Mouse (Mus musculus) lung, embryonic 14.5 days (tissue): ENCODE data around the gene Lrrc19. TPM values are rescaled to one million over a fixed set of nuclear protein-coding genes. Genes with fewer than 3 reads are reported as not detected.

Source experiments
- ATAC-seq: fragments of 200-750 bp; cut with Nextera tagmentation; 2 replicates; pipeline ENCODE4 v1.8.0; 2017; ENCODE audit warnings: mild to moderate bottlenecking, moderate TSS enrichment, moderate library complexity; ENCODE audit not compliant: insufficient read depth
- DNase-seq: peaks from one replicate; pipeline ENCODE4 v3.0.0-alpha.2; 2015
- H3K27ac ChIP-seq: fragments of 300-500 bp; sonication (generic); 2 replicates; pipeline ENCODE4 v1.5.1; 2014; ENCODE audit warnings: low read depth, mild to moderate bottlenecking, moderate library complexity
- H3K27me3 ChIP-seq: fragments of 300-500 bp; sonication (generic); 2 replicates; pipeline ENCODE4 v1.6.1; 2014; ENCODE audit warnings: low read length, control low read depth; ENCODE audit not compliant: insufficient read depth
- H3K36me3 ChIP-seq: fragments of 300-500 bp; sonication (generic); 2 replicates; pipeline ENCODE4 v1.6.1; 2014; ENCODE audit warnings: control low read depth; ENCODE audit not compliant: insufficient read depth
- H3K4me1 ChIP-seq: fragments of 300-500 bp; sonication (generic); 2 replicates; pipeline ENCODE4 v1.6.1; 2014; ENCODE audit warnings: antibody characterized with exemption, control low read depth; ENCODE audit not compliant: insufficient read depth
- H3K4me2 ChIP-seq: fragments of 300-500 bp; sonication (generic); 2 replicates; pipeline ENCODE4 v1.6.1; 2014; ENCODE audit warnings: mild to moderate bottlenecking
- H3K4me3 ChIP-seq: fragments of 300-500 bp; sonication (generic); 2 replicates; pipeline ENCODE4 v1.5.1; 2014; ENCODE audit warnings: low read depth, low read length
- H3K9ac ChIP-seq: fragments of 300-500 bp; sonication (generic); 2 replicates; pipeline ENCODE4 v1.6.1; 2014
- H3K9me3 ChIP-seq: fragments of 300-500 bp; sonication (generic); 2 replicates; pipeline ENCODE4 v1.6.1; 2016; ENCODE audit warnings: low read depth, low read length, control low read depth
- CTCF ChIP-seq: IDR thresholded peaks from 2 replicates; pipeline ENCODE4 v1.5.1; 2016; ENCODE audit warnings: antibody characterized with exemption, low read depth
- WGBS: fragments of 180-500 bp; shearing (Covaris S2); extraction: QIAGEN DNeasy Blood & Tissue Kit; methylation state at CpG from one replicate; pipeline ENCODE4 v1.1.7; 2014; 5-methylcytosine and 5-hydroxymethylcytosine counted together
- polyA plus RNA-seq: library from polyadenylated mRNA; unstranded; fragments of >200 nt; fragmentation: Nextera tagmentation; extraction: Ambion mirVana; gene quantifications from 2 replicates; pipeline ENCODE4 v1.2.1, GENCODE M21; 2014

Lrrc19 gene
- polyA plus RNA-seq, 1 experiment from 2014 or later: 0.64 TPM

DNA sequence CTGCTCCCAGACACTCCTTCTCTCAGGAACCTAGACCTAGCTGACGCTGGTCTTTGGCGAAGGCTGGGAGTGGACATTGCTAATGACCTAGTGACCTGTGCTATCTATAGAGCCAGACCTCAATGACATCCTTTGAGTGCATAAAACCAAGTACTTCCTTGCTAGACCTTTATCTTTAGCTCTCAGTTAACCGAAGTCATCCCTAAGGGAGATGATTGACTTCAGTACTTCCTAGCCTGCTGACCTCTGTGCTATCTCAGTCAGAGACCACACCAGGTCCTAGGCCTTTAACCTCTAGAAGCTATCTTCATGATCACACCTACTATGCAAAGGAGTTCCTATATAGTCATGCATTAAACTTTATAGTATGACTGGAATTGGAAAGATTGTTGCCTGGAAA lies 39.6 kb downstream of the Lrrc19 start:
- WGBS: 73% methylated on average over 3 of the region's 3 CpGs

GRCm38 (mm10) chr4:94605591-94605990 lies 44.4 kb downstream of the Lrrc19 start:
- DNase-seq: no peak
- Histone ChIP-seq H3K9me3 (no peaks in the 10 kb centered on the region), H3K4me3 (no peak overlapping the region), H3K4me2 (no peak overlapping the region), H3K4me1 (no peaks in the 10 kb centered on the region), H3K36me3 (no peaks in the 10 kb centered on the region), H3K9ac (no peak overlapping the region), H3K27me3 (no peaks in the 10 kb centered on the region), H3K27ac (no peak overlapping the region)
- no peak for ATAC-seq
- no peak for TF ChIP-seq CTCF
- 88% methylated on average over 2 of the region's 2 CpGs for WGBS

More for the DNA sequence above, 39.6 kb downstream of the Lrrc19 start:
- no peak for TF ChIP-seq CTCF
- Histone ChIP-seq H3K4me1 (no peaks in the 10 kb centered on the region), H3K9ac (no peak overlapping the region), H3K27me3 (no peaks in the 10 kb centered on the region), H3K4me2 (no peak overlapping the region), H3K9me3 (no peaks in the 10 kb centered on the region), H3K36me3 (no peaks in the 10 kb centered on the region), H3K4me3 (no peak overlapping the region), H3K27ac (no peak overlapping the region)
- ATAC-seq (no peak), DNase-seq (no peak)

- ATAC-seq (no peak), DNase-seq (no peak)
- Histone ChIP-seq H3K27me3 (no peaks in the 10 kb centered on the region), H3K36me3 (no peaks in the 10 kb centered on the region), H3K4me3 (peak overlapping the region; percentile 95; the same call in 1 of the 2 replicates), H3K4me1 (no peaks in the 10 kb centered on the region), H3K27ac (no peak overlapping the region), H3K4me2 (peak overlapping the region; percentile 83; the same call in 1 of the 2 replicates), H3K9ac (no peak overlapping the region), H3K9me3 (no peaks in the 10 kb centered on the region)
- TF ChIP-seq CTCF: no peak
- WGBS: 88% methylated on average over 2 of the region's 2 CpGs
These were observed 45.4 kb downstream of the Lrrc19 start for GRCm38 (mm10) chr4:94604452-94605019.

DNA sequence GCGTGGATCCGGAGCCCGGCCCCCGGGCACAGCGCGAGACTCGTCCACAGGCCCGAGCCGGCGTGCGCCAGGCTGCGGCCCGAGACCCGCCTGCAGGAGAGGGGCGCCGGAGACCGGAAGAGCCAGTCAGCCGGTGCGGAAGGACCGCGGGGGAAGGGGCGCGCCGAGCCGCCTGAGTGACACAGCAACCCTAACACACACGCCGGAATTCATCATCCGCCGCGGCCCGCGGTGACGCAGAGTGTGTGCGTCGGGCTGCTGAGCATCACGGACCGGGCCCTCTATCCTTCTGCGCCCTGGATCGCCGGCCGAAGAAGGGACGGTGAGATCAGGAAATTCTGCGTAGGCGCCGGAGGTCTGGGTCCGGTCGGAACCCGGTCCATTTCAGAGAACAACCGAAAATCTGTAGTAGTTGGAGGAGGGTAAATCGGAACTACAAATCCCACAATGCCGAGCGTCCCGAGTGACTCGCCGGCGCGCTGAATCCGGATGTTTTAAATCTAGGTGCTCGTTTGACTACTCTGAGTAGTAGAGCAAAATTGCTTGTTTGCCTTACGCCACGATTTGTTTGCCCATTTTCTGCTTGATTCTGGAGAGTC lies 46.8 kb downstream of the Lrrc19 start, which contains the start of gene Plaa:
Plaa (minus strand) TSS at position 214 of the 599 bp plus-strand sequence.
- Histone ChIP-seq H3K27me3 (no peaks in the 10 kb centered on the region), H3K9ac (peak within 1 kb of the TSS; percentile 88), H3K9me3 (no peaks in the 10 kb centered on the region), H3K36me3 (no peaks in the 10 kb centered on the region), H3K27ac (peak within 1 kb of the TSS; percentile 92), H3K4me3 (peak within 1 kb of the TSS; percentile 95), H3K4me1 (no peaks in the 10 kb centered on the region), H3K4me2 (peak within 1 kb of the TSS; percentile 83)
- ATAC-seq (peak; percentile 99), DNase-seq (peak; percentile 96)
- no peak for TF ChIP-seq CTCF
- under 1% methylated on average over 61 of the region's 61 CpGs for WGBS

- Histone ChIP-seq H3K4me1 (no peaks in the 10 kb centered on the region), H3K36me3 (no peaks in the 10 kb centered on the region), H3K9ac (peak overlapping the region; percentile 88), H3K27me3 (no peaks in the 10 kb centered on the region), H3K9me3 (no peaks in the 10 kb centered on the region), H3K27ac (peak overlapping the region; percentile 92), H3K4me2 (peak overlapping the region; percentile 83), H3K4me3 (peak overlapping the region; percentile 95)
- under 1% methylated on average over 33 of the region's 33 CpGs for WGBS
- ATAC-seq: peak; percentile 79
- no peak for TF ChIP-seq CTCF
- DNase-seq: no peak
These were observed 47.4 kb downstream of the Lrrc19 start for GRCm38 (mm10) chr4:94602496-94603030.

DNA sequence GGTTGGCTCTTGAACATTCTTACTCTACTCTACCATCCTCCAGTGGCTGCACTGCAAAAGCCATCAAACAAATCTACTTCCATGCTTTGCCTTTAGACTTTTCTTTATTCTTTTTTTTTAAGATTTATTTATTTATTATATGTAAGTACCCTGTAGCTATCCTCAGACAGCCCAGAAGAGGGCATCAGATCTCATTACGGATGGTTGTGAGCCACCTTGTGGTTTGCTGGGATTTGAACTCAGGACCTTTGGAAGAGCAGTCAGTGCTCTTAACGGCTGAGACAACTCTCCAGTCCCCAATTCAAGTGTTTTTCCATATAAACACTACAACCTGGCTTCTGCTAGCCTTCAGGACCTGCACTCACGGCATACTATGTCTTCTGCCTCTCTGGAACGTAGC lies 48.5 kb downstream of the Lrrc19 start:
- Histone ChIP-seq H3K27me3 (no peaks in the 10 kb centered on the region), H3K9ac (no peak overlapping the region; the same call in 1 of the 2 replicates), H3K9me3 (no peaks in the 10 kb centered on the region), H3K4me2 (peak overlapping the region; percentile 83), H3K4me1 (no peaks in the 10 kb centered on the region), H3K4me3 (peak overlapping the region; percentile 95), H3K27ac (no peak overlapping the region), H3K36me3 (no peaks in the 10 kb centered on the region)
- TF ChIP-seq CTCF: 0 out of 2 replicates have a peak, but pooled peaks have one; percentile 10
- ATAC-seq (no peak), DNase-seq (peak; percentile 14)
- 78% methylated on average over 4 of the region's 4 CpGs for WGBS

- TF ChIP-seq CTCF: no peak
- Histone ChIP-seq H3K4me3 (no peak overlapping the region), H3K4me1 (no peaks in the 10 kb centered on the region), H3K9me3 (no peaks in the 10 kb centered on the region), H3K9ac (no peak overlapping the region), H3K4me2 (no peak overlapping the region), H3K27ac (no peak overlapping the region), H3K36me3 (0 out of 2 replicates have a peak, but pooled peaks cover 1% of the 10 kb centered on the region), H3K27me3 (no peaks in the 10 kb centered on the region)
- DNase-seq (no peak), ATAC-seq (no peak)
These were observed 57.2 kb downstream of the Lrrc19 start for GRCm38 (mm10) chr4:94592709-94593108.
